Mouse (Mus musculus): ENCODE measurements at regions not wholly inside any gene's neighbourhood (a gene's known extent, or its start where the extent isn't known, plus 50 kb on each side); places are given as distances from the start of the nearest gene placed in this dataset.

DNA sequence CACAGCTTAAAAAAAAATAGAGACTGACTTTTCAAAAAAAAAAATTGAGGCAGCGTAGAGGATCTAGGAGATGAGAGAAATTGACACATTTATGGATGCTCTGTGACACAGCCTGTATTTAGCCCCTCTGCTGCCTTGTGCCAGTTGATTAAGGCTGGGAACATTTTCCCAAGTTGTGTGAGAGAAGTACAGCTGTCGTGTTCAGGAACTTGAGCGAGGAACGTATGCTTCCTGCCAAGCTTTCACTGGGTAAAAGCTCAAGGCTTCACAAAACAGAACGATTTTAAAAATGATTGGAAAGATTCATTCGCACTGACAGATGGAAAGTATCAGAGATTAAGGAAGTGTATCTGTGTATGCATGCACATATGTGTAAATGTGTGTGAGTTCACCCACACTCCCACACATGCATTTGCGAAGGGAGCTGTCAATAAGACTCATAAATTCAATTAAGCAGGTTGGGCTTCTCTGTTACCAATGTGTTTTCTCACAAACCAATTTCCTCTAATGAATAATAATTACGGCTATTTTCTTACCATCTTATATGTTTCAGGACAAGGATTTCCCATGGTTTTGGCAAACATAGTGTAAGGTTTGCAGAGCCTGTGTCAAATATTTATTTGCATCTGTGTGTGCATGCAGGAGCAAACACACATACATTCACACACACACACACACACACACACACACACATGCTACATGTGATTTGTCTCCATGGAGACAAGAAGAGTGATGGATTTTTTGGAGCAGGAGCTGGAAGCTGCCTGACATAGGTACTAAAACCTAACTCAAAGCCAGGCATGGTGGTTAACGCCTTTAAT is 662.9 kb upstream of the Kirrel3 start:
- 78% methylated on average over 9 of the region's 9 CpGs for WGBS (ENCODE audit: missing documents)
- H3K36me3 ChIP-seq (ENCODE audit: inconsistent target), result no peaks in the 10 kb centered on the region
- H3K4me3 ChIP-seq (ENCODE audit: inconsistent target), result no peak overlapping the region
- no peaks in the 10 kb centered on the region for H3K79me2 ChIP-seq (ENCODE audit: inconsistent target)
- no peak overlapping the region for H3K27ac ChIP-seq

DNA sequence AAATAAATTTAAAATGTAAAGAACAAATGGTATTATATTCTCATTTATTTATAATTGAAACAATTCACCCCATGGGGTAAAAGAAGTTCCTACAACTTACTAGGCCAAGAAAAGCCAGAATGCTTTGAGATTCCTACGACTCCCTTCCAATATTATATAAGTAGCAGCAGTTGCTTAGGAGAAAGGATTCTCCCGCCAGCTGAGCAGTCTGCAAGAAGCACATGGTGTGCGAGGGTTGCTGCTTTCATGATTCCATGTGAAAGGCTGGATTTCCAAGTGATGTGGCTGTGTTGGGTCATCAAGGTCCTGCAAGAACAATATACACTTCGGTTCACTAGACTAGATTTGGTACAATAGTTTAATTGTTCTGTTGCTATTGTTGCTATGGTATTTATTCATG is 659.6 kb upstream of the Kirrel3 start:
- no peaks in the 10 kb centered on the region for H3K36me3 ChIP-seq (ENCODE audit: inconsistent target)
- 69% methylated on average over 4 of the region's 4 CpGs for WGBS (ENCODE audit: missing documents)
- H3K27ac ChIP-seq, result no peak overlapping the region
- H3K4me3 ChIP-seq (ENCODE audit: inconsistent target), result no peak overlapping the region
- no peaks in the 10 kb centered on the region for H3K79me2 ChIP-seq (ENCODE audit: inconsistent target)

DNA sequence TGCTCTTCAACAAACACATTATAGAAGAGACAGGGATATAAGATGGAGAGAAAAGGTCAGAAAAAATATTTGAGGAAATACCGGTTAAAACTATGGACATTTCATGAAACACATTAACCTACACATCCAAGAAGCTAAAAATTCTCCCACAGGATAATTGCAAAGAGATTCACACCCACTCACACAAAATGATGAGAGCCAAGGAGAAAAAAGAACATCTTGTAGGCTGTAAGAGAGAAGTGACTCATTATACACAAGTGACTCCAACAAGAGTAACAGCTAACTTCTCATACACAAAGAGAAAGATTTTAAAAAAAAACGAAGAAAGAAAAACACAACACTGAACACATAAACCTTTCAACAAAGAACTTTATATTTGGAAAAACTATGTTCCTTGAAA is 658.3 kb upstream of the Kirrel3 start:
- no peaks in the 10 kb centered on the region for H3K36me3 ChIP-seq (ENCODE audit: inconsistent target)
- no peaks in the 10 kb centered on the region for H3K79me2 ChIP-seq (ENCODE audit: inconsistent target)
- no peak overlapping the region for H3K4me3 ChIP-seq (ENCODE audit: inconsistent target)
- no peak overlapping the region for H3K27ac ChIP-seq
- 84% methylated on average over 2 of the region's 2 CpGs for WGBS (ENCODE audit: missing documents)

- WGBS (ENCODE audit: missing documents), result 58% methylated on average over 1 of the region's 1 CpGs
These were observed 647.9 kb upstream of the Kirrel3 start for GRCm38 (mm10) chr9:33837666-33838380.

DNA sequence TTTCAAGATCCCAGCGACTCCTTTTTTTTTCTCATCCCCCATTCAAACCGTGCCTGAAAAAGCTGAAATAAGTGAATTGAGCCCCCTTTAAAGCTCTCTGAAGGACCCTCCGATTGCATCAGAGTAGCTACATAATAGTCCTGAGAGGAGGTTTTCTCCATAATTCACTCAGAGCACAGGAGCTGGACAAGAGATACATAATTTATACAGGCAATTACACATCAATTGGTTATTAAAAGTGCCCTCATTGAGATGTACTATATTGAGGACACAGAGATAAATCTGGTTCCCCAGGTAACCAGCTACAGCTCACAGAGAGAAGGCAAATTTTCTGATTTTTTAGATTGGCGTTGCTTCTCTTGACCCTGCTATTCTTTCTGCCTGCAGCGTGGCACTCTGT is 636.1 kb upstream of the Kirrel3 start:
- 78% methylated on average over 4 of the region's 5 CpGs for WGBS (ENCODE audit: missing documents)
- Histone ChIP-seq H3K36me3 (ENCODE audit: inconsistent target) (no peaks in the 10 kb centered on the region), H3K79me2 (ENCODE audit: inconsistent target) (no peaks in the 10 kb centered on the region), H3K4me3 (ENCODE audit: inconsistent target) (no peak overlapping the region), H3K27ac (no peak overlapping the region)

More at GRCm38 (mm10) chr9:33837666-33838380, 647.9 kb upstream of the Kirrel3 start:
- H3K36me3 ChIP-seq (ENCODE audit: inconsistent target), result no peaks in the 10 kb centered on the region
- H3K79me2 ChIP-seq (ENCODE audit: inconsistent target), result no peaks in the 10 kb centered on the region
- no peak overlapping the region for H3K4me3 ChIP-seq (ENCODE audit: inconsistent target)
- H3K27ac ChIP-seq, result no peak overlapping the region

DNA sequence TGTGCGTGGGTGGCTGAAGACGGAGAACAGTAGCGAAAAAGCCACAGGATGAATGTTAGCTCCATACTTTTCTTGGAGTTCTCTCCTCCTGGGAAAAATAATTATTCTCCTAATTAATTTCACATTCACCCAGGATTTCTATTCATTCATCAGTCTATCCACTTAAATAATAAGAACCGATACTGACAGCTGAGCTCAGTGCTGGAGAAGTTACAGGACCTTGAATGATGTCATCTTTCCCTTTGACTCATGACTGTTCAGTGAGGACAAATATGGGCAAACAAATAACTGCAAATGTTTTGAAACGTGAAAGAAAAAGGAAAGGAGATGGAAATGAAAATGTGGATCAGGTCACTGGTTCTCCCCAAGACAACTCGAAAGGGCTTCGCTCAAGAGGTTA is 635.7 kb upstream of the Kirrel3 start:
- 87% methylated on average over 7 of the region's 7 CpGs for WGBS (ENCODE audit: missing documents)

GRCm38 (mm10) chr9:33850993-33851392 is 634.7 kb upstream of the Kirrel3 start:
- H3K79me2 ChIP-seq (ENCODE audit: inconsistent target), result no peaks in the 10 kb centered on the region
- no peaks in the 10 kb centered on the region for H3K36me3 ChIP-seq (ENCODE audit: inconsistent target)
- H3K27ac ChIP-seq, result no peak overlapping the region
- no peak overlapping the region for H3K4me3 ChIP-seq (ENCODE audit: inconsistent target)

More for the DNA sequence above, 635.7 kb upstream of the Kirrel3 start:
- Histone ChIP-seq H3K4me3 (ENCODE audit: inconsistent target) (no peak overlapping the region), H3K36me3 (ENCODE audit: inconsistent target) (no peaks in the 10 kb centered on the region), H3K79me2 (ENCODE audit: inconsistent target) (no peaks in the 10 kb centered on the region), H3K27ac (no peak overlapping the region)

DNA sequence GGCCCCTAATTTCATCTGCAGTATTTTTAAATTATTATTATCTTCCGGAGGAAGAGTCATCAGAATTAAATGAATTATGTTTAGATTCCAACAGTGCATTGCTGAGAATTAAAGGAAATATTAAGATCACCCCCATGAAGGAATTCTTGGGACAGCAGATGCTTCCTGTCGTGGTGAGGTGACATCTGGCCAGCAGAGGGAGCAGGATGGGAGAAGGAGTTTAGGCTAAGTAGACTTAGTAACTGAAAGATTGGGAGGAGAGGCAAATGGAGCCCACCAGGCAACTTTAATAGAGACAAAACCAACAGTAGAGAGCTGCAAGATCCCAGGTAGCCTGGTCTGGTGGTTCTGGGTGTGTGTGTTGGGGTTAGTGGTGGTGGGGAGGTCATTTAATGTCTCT is 629.5 kb upstream of the Kirrel3 start:
- Histone ChIP-seq H3K4me3 (ENCODE audit: inconsistent target) (no peak overlapping the region), H3K36me3 (ENCODE audit: inconsistent target) (no peaks in the 10 kb centered on the region), H3K79me2 (ENCODE audit: inconsistent target) (no peaks in the 10 kb centered on the region), H3K27ac (no peak overlapping the region)
- 76% methylated on average over 2 of the region's 2 CpGs for WGBS (ENCODE audit: missing documents)

GRCm38 (mm10) chr9:33858511-33858910 is 627.2 kb upstream of the Kirrel3 start:
- H3K4me3 ChIP-seq (ENCODE audit: inconsistent target), result no peak overlapping the region
- no peak overlapping the region for H3K27ac ChIP-seq
- H3K36me3 ChIP-seq (ENCODE audit: inconsistent target), result no peaks in the 10 kb centered on the region
- no peaks in the 10 kb centered on the region for H3K79me2 ChIP-seq (ENCODE audit: inconsistent target)
- WGBS (ENCODE audit: missing documents), result 29% methylated on average over 5 of the region's 5 CpGs

DNA sequence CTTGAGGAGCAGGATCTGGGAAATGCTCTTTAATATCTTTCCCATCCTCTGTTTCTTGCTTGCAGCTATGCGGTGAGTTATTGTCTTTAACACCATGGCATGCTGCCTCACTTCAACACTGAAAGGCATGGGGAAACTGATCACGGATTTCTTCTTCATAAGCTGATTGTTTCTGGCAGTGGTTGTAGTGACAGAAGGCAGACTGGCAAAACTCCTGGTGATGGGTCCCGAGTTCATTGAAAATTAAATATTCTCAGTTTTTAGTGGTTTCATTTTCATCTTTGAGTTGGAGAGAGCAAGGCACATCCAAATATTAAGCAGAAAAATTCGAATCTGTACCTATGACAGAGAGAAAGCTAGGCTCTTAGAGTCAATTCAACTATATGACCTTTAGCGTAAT is 617.0 kb upstream of the Kirrel3 start:
- Histone ChIP-seq H3K79me2 (ENCODE audit: inconsistent target) (no peaks in the 10 kb centered on the region), H3K27ac (no peak overlapping the region), H3K4me3 (ENCODE audit: inconsistent target) (no peak overlapping the region), H3K36me3 (ENCODE audit: inconsistent target) (no peaks in the 10 kb centered on the region)
- 78% methylated on average over 5 of the region's 5 CpGs for WGBS (ENCODE audit: missing documents)

DNA sequence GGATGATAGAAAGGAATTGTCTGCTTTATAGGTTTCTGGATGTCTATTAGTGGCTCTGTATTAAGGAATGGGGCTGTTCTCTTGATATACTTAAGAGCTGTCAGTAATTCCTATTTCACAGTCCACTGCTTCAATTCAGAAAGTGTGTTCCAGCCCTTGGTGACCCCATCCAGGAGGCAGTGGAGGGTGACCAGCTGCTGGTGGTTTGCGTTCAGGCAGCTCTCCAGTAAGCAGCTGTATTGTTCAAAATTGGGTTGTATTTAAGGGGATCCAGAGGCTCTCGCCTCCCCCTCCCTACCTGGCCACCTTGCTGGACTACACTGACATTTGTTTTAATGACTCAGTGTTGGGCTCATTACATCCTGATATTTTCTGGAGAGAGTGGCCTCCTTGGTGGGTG is 598.4 kb upstream of the Kirrel3 start:
- no peak overlapping the region for H3K27ac ChIP-seq
- H3K4me3 ChIP-seq (ENCODE audit: inconsistent target), result no peak overlapping the region
- H3K79me2 ChIP-seq (ENCODE audit: inconsistent target), result no peaks in the 10 kb centered on the region
- H3K36me3 ChIP-seq (ENCODE audit: inconsistent target), result no peaks in the 10 kb centered on the region
- WGBS (ENCODE audit: missing documents), result 100% methylated on average over 2 of the region's 2 CpGs

- Histone ChIP-seq H3K4me3 (ENCODE audit: inconsistent target) (no peak overlapping the region), H3K27ac (no peak overlapping the region), H3K79me2 (ENCODE audit: inconsistent target) (no peaks in the 10 kb centered on the region), H3K36me3 (ENCODE audit: inconsistent target) (no peaks in the 10 kb centered on the region)
- 33% methylated on average over 3 of the region's 3 CpGs for WGBS (ENCODE audit: missing documents)
These were observed 593.7 kb upstream of the Kirrel3 start for GRCm38 (mm10) chr9:33892001-33892400.

- H3K4me3 ChIP-seq (ENCODE audit: inconsistent target), result no peak overlapping the region
- WGBS (ENCODE audit: missing documents), result 75% methylated on average over 10 of the region's 10 CpGs
- H3K36me3 ChIP-seq (ENCODE audit: inconsistent target), result no peaks in the 10 kb centered on the region
- H3K27ac ChIP-seq, result no peak overlapping the region
- no peaks in the 10 kb centered on the region for H3K79me2 ChIP-seq (ENCODE audit: inconsistent target)
These were observed 584.2 kb upstream of the Kirrel3 start for GRCm38 (mm10) chr9:33901313-33902076.

GRCm38 (mm10) chr9:33903991-33904570 is 581.6 kb upstream of the Kirrel3 start:
- H3K4me3 ChIP-seq (ENCODE audit: inconsistent target), result no peak overlapping the region
- WGBS (ENCODE audit: missing documents), result 64% methylated on average over 5 of the region's 5 CpGs
- H3K79me2 ChIP-seq (ENCODE audit: inconsistent target), result no peaks in the 10 kb centered on the region
- no peaks in the 10 kb centered on the region for H3K36me3 ChIP-seq (ENCODE audit: inconsistent target)
- H3K27ac ChIP-seq, result no peak overlapping the region

All from macrophage (primary cell).